Mouse (Mus musculus) forebrain, embryonic 14.5 days (tissue): ENCODE results near the gene Cass4. TPM values are rescaled to one million over a fixed set of nuclear protein-coding genes. Genes with fewer than 3 reads are reported as not detected.
A peak's percentile ranks its signal among the peaks of the same experiment; 100 is the strongest.

Experiments
- ATAC-seq: fragments of 200-750 bp; cut with Nextera tagmentation; 2 replicates; pipeline ENCODE4 v1.8.0; 2017; ENCODE audit warnings: mild to moderate bottlenecking, moderate library complexity
- DNase-seq: peaks from one replicate; pipeline ENCODE4 v3.0.0-alpha.2; 2015; ENCODE audit warnings: low spot score
- H3K27ac ChIP-seq: fragments of 300-500 bp; sonication (generic); 2 replicates; pipeline ENCODE4 v1.5.1; 2014; ENCODE audit warnings: low read depth, mild to moderate bottlenecking, control low read depth, low read length, moderate library complexity
- H3K27me3 ChIP-seq: fragments of 300-500 bp; sonication (generic); replicated peaks from 2 replicates; pipeline ENCODE4 v1.6.1; 2014; ENCODE audit warnings: low read length, control low read depth, mixed read lengths; ENCODE audit not compliant: control insufficient read depth, insufficient read depth
- H3K36me3 ChIP-seq: fragments of 300-500 bp; sonication (generic); 2 replicates; pipeline ENCODE4 v1.6.1; 2014; ENCODE audit warnings: low read length, control low read depth; ENCODE audit not compliant: control insufficient read depth, insufficient read depth
- H3K4me1 ChIP-seq: fragments of 300-500 bp; sonication (generic); 2 replicates; pipeline ENCODE4 v1.6.1; 2014; ENCODE audit warnings: antibody characterized with exemption, low read length, control low read depth; ENCODE audit not compliant: control insufficient read depth, insufficient read depth
- H3K4me2 ChIP-seq: fragments of 300-500 bp; sonication (generic); 2 replicates; pipeline ENCODE4 v1.6.1; 2014; ENCODE audit warnings: mild to moderate bottlenecking, control low read depth, low read length
- H3K4me3 ChIP-seq: fragments of 300-500 bp; sonication (generic); 2 replicates; pipeline ENCODE4 v1.5.1; 2014; ENCODE audit warnings: low read depth, low read length, control low read depth
- H3K9ac ChIP-seq: fragments of 300-500 bp; sonication (generic); 2 replicates; pipeline ENCODE4 v1.6.1; 2014; ENCODE audit warnings: mild to moderate bottlenecking, low read length, control low read depth, moderate library complexity
- H3K9me3 ChIP-seq: fragments of 300-500 bp; sonication (generic); replicated peaks from 2 replicates; pipeline ENCODE4 v1.6.1; 2016; ENCODE audit warnings: low read length, control low read depth, mixed read lengths; ENCODE audit not compliant: control insufficient read depth
- WGBS: fragments of 180-500 bp; shearing (Covaris S2); extraction: QIAGEN DNeasy Blood & Tissue Kit; methylation state at CpG from one replicate; pipeline ENCODE4 v1.1.7; 2014; 5-methylcytosine and 5-hydroxymethylcytosine counted together
- polyA plus RNA-seq: library from polyadenylated mRNA; unstranded; fragments of >200 nt; fragmentation: Nextera tagmentation; extraction: Ambion mirVana; gene quantifications from 2 replicates; pipeline ENCODE4 v1.2.1, GENCODE M21; 2014

The Cass4 gene
- polyA plus RNA-seq, 1 experiment from 2014 or later = 0.10 TPM

- DNase-seq (no peak), ATAC-seq (peak; percentile 67)
- peaks cover 13% of the 10 kb centered on the region for H3K36me3 ChIP-seq
- peak overlapping the region; percentile 75 for H3K4me3 ChIP-seq
- H3K9ac ChIP-seq = peak overlapping the region; percentile 71
- H3K9me3 ChIP-seq = no peaks in the 10 kb centered on the region
- peak overlapping the region; percentile 29; the same call in 1 of the 2 replicates for H3K27ac ChIP-seq
- peaks cover 14% of the 10 kb centered on the region; the same call in 1 of the 2 replicates for H3K4me1 ChIP-seq
- under 1% methylated on average over 21 of the region's 21 CpGs for WGBS
- H3K4me2 ChIP-seq = peak overlapping the region; percentile 94
- H3K27me3 ChIP-seq = no peaks in the 10 kb centered on the region
Observed at GRCm38 (mm10) chr2:172440640-172441005, 47.0 kb downstream of the Cass4 start.

DNA sequence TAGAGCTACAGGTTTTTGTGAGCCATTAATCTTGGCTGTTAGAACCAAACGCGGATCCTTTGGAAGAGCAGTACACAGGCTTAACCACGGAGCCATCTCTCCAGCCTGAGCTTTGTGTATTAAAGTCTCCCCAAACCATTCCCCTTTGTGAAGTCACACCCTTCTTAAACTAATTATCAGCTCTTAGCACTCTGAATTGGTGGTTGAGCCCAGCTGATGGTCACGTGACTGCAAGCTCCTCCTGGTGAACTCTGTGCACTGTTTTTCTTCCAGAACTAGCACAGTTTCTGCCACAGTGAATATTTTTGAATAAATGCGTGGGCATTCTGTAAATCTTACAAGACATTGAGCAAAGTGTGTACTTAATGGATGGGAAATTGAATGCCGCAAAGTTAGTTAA, 47.6 kb downstream of the Cass4 start:
- Histone ChIP-seq H3K4me1 (peaks cover 14% of the 10 kb centered on the region; the same call in 1 of the 2 replicates), H3K4me3 (peak overlapping the region; percentile 75), H3K9ac (peak overlapping the region; percentile 71), H3K27ac (no peak overlapping the region; the same call in 1 of the 2 replicates), H3K36me3 (peaks cover 18% of the 10 kb centered on the region), H3K9me3 (no peaks in the 10 kb centered on the region), H3K27me3 (no peaks in the 10 kb centered on the region), H3K4me2 (peak overlapping the region; percentile 94)
- ATAC-seq (no peak), DNase-seq (no peak)
- 33% methylated on average over 6 of the region's 6 CpGs for WGBS

- Histone ChIP-seq H3K27ac (no peak overlapping the region), H3K4me2 (no peak overlapping the region), H3K4me1 (peaks cover 10% of the 10 kb centered on the region; the same call in 1 of the 2 replicates), H3K36me3 (peaks cover 63% of the 10 kb centered on the region), H3K4me3 (no peak overlapping the region), H3K9ac (no peak overlapping the region), H3K9me3 (no peaks in the 10 kb centered on the region), H3K27me3 (no peaks in the 10 kb centered on the region)
- WGBS = 91% methylated on average over 4 of the region's 4 CpGs
- no peak for DNase-seq
- ATAC-seq = no peak
Observed at GRCm38 (mm10) chr2:172445617-172446016, 52.0 kb downstream of the Cass4 start.

GRCm38 (mm10) chr2:172447317-172447716, 53.7 kb downstream of the Cass4 start:
- no peak overlapping the region for H3K4me2 ChIP-seq
- no peak overlapping the region for H3K4me3 ChIP-seq
- H3K4me1 ChIP-seq = no peaks in the 10 kb centered on the region
- no peak overlapping the region for H3K9ac ChIP-seq
- no peak for DNase-seq
- no peak overlapping the region for H3K27ac ChIP-seq
- no peak for ATAC-seq
- H3K9me3 ChIP-seq = no peaks in the 10 kb centered on the region
- 90% methylated on average over 6 of the region's 6 CpGs for WGBS
- peaks cover 80% of the 10 kb centered on the region for H3K36me3 ChIP-seq
- H3K27me3 ChIP-seq = no peaks in the 10 kb centered on the region

- DNase-seq = no peak
- Histone ChIP-seq H3K27me3 (no peaks in the 10 kb centered on the region), H3K9me3 (no peaks in the 10 kb centered on the region), H3K36me3 (peaks cover 90% of the 10 kb centered on the region), H3K4me1 (no peaks in the 10 kb centered on the region), H3K27ac (no peak overlapping the region), H3K4me2 (no peak overlapping the region), H3K9ac (no peak overlapping the region), H3K4me3 (no peak overlapping the region)
- ATAC-seq = no peak
- WGBS = 90% methylated on average over 4 of the region's 4 CpGs
Observed at GRCm38 (mm10) chr2:172448329-172448728, 54.7 kb downstream of the Cass4 start.

GRCm38 (mm10) chr2:172450640-172451039, 57.0 kb downstream of the Cass4 start:
- ATAC-seq (no peak), DNase-seq (no peak)
- no peaks in the 10 kb centered on the region for H3K9me3 ChIP-seq
- no peak overlapping the region for H3K9ac ChIP-seq
- H3K4me1 ChIP-seq = no peaks in the 10 kb centered on the region
- WGBS = 90% methylated on average over 6 of the region's 6 CpGs
- H3K27ac ChIP-seq = no peak overlapping the region
- peaks cover 93% of the 10 kb centered on the region for H3K36me3 ChIP-seq
- no peaks in the 10 kb centered on the region for H3K27me3 ChIP-seq
- no peak overlapping the region for H3K4me3 ChIP-seq
- H3K4me2 ChIP-seq = no peak overlapping the region

GRCm38 (mm10) chr2:172452031-172452430, 58.4 kb downstream of the Cass4 start:
- peaks cover 87% of the 10 kb centered on the region for H3K36me3 ChIP-seq
- no peaks in the 10 kb centered on the region for H3K4me1 ChIP-seq

GRCm38 (mm10) chr2:172452458-172452857, 58.9 kb downstream of the Cass4 start:
- Histone ChIP-seq H3K9ac (no peak overlapping the region), H3K9me3 (no peaks in the 10 kb centered on the region), H3K4me2 (no peak overlapping the region), H3K27me3 (no peaks in the 10 kb centered on the region), H3K27ac (no peak overlapping the region), H3K4me3 (no peak overlapping the region), H3K36me3 (peaks cover 86% of the 10 kb centered on the region), H3K4me1 (no peaks in the 10 kb centered on the region)
- DNase-seq = no peak
- no peak for ATAC-seq
- 95% methylated on average over 10 of the region's 10 CpGs for WGBS

More at GRCm38 (mm10) chr2:172452031-172452430, 58.4 kb downstream of the Cass4 start:
- Histone ChIP-seq H3K4me3 (no peak overlapping the region), H3K27ac (no peak overlapping the region), H3K4me2 (no peak overlapping the region), H3K9me3 (no peaks in the 10 kb centered on the region), H3K9ac (no peak overlapping the region), H3K27me3 (no peaks in the 10 kb centered on the region)
- DNase-seq = no peak
- 95% methylated on average over 4 of the region's 4 CpGs for WGBS
- no peak for ATAC-seq

DNA sequence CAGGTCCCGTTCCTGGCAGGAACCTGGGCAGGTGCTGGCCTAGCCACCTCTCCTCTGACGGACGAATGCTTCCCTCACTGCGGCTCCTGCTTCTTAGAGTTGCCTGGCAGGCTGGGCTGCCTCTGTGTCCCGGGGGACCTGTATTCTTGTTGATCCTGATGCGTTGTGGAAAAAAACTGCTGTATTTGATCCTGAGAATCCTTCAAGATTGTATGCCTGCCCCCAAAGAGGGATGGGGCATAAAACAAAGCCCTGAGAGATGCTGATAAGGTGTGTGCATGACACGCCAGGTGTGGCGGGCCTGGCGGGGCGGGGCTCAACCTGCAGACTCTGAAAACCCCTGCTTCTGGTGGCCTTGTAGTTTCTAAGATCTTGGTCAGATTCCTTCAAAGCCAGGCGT, 64.9 kb downstream of the Cass4 start, which contains the start of gene Gcnt7:
Gcnt7 (minus strand) TSS at position 101 of the 400 bp plus-strand sequence.
- WGBS = 91% methylated on average over 11 of the region's 11 CpGs
- Histone ChIP-seq H3K9me3 (no peaks in the 10 kb centered on the region), H3K9ac (no peak within 1 kb of the TSS), H3K36me3 (peaks cover 54% of the 10 kb centered on the region), H3K27me3 (no peaks in the 10 kb centered on the region), H3K27ac (no peak within 1 kb of the TSS), H3K4me2 (no peak within 1 kb of the TSS), H3K4me3 (no peak within 1 kb of the TSS), H3K4me1 (no peaks in the 10 kb centered on the region)
- no peak for ATAC-seq
- DNase-seq = no peak
